Mouse (Mus musculus) kidney, adult 2 months (tissue): ENCODE measurements around the gene Zfp963.

Source experiments
- CTCF ChIP-seq: fragments of 200-500 bp; conservative IDR thresholded peaks from 2 replicates; pipeline ENCODE4 v1.5.1; 2011; ENCODE audit warnings: low read depth, mild to moderate bottlenecking, control low read depth, low read length, moderate library complexity, mixed read lengths; ENCODE audit not compliant: insufficient read depth, insufficient read length
- POLR2A ChIP-seq: fragments of 200-500 bp; IDR thresholded peaks from one replicate; pipeline ENCODE4 v1.6.1; 2011; ENCODE audit warnings: low read depth, low read length, control low read depth

GRCm38 (mm10) chr8:69741231-69741630 is 8.5 kb downstream of the Zfp963 start:
- TF ChIP-seq POLR2A (no peak), CTCF (no peak)
